In the genomic region with DNA sequence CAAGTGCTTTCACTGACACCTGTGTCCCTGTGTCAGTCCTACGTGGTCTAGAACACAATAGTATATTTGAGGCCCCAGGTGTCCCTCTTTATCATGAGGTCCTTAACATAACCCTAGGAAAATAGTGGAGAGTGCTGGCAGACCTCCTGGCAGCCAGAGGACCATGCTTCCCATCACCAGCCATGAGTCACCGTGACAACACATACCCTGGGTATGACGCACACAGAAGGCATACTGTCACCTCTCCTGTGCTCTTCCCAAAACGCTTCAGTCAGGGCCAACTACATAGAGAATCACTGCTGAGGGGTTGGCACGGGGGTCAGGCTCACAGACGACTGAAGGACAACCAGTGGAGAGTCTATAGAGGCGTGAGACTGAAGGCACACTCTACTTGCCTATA, we compare ENCODE assay signal across 28 mouse cellular contexts. TPM values are rescaled to one million over a fixed set of nuclear protein-coding genes. Genes with fewer than 3 reads are reported as not detected.
DNase-seq lines count a peak whose midpoint lies in the region; ATAC-seq and TF ChIP-seq lines count a peak whose summit lies in the region.
"Had no signal": no experiment of that assay in that cellular context is flagged by ENCODE, and none has a peak within 500 bp of the region (broad histone marks: within the 10 kb centered on the region; RNA-seq: fewer than 3 reads in every experiment).

No protein-coding gene starts in this region.

- no peaks in the 10 kb centered on the region; the same call in 1 of the 2 replicates for H3K4me1 ChIP-seq in forebrain, embryonic 14.5 days (ENCODE audit: control insufficient read depth, insufficient read depth, low read length)

- no peak overlapping the region for H3K9ac ChIP-seq in forebrain, embryonic 14.5 days (ENCODE audit: low read length)
- H3K9ac ChIP-seq: embryonic facial prominence, embryonic 15.5 days; heart, embryonic 12.5 days; hindbrain, embryonic 15.5 days had no signal

- H3K79me2 ChIP-seq in C2C12 (ENCODE audit: control insufficient read depth, insufficient read depth): no peaks in the 10 kb centered on the region

- H3K27me3 ChIP-seq in C2C12 (ENCODE audit: control insufficient read depth, insufficient read depth, insufficient read length): no peaks in the 10 kb centered on the region
- no peaks in the 10 kb centered on the region for H3K27me3 ChIP-seq in forebrain, embryonic 14.5 days (replicated peaks; ENCODE audit: control insufficient read depth, insufficient read depth, low read length)
- H3K27me3 ChIP-seq: embryonic facial prominence, embryonic 15.5 days; heart, embryonic 12.5 days had no signal

- no peaks in the 10 kb centered on the region for H3K9me3 ChIP-seq in forebrain, embryonic 14.5 days (replicated peaks; ENCODE audit: control insufficient read depth, low read length)
- H3K9me3 ChIP-seq: embryonic facial prominence, embryonic 15.5 days; heart, embryonic 12.5 days; hindbrain, embryonic 15.5 days had no signal

- H3K79me3 ChIP-seq in C2C12 (ENCODE audit: low read depth): no peaks in the 10 kb centered on the region

- peak; percentile 74 to 81 for DNase-seq in adrenal gland, adult (ENCODE audit: inconsistent age in 2 of 2, low spot score in 1 of 2)
- DNase-seq in adrenal gland, postnatal 4 days (ENCODE audit: low spot score in 2 of 2): no peak
- DNase-seq in adrenal gland, adult 8-10 months: peak; percentile 34
- DNase-seq in adrenal gland, postnatal 36 days: peak; percentile 67 to 69
- no peak for DNase-seq in forebrain, embryonic 14.5 days (ENCODE audit: low spot score)
- DNase-seq in frontal cortex, postnatal 25 days (ENCODE audit: low spot score in 2 of 2): no peak
- DNase-seq in right cerebral cortex, postnatal 10 days (ENCODE audit: low spot score in 2 of 2): no peak
- DNase-seq: cerebellum, adult 11 months; cerebellum, adult 8-10 months; cerebellum, postnatal 14 days; embryo, embryonic 11 days; gastrocnemius, postnatal 14 days; heart, adult 2 months; heart, postnatal 36 days had no signal

- no peak overlapping the region for H3K4me2 ChIP-seq in forebrain, embryonic 14.5 days (ENCODE audit: low read length)
- H3K4me2 ChIP-seq: embryonic facial prominence, embryonic 15.5 days; heart, embryonic 12.5 days; hindbrain, embryonic 15.5 days had no signal

- no peak for TF ChIP-seq CTCF in C2C12 (IDR thresholded peaks at IDR 0.05; ENCODE audit: control insufficient read depth, insufficient read depth, insufficient read length)

- no peak overlapping the region for H3K4me3 ChIP-seq in C2C12 (ENCODE audit: insufficient read depth, poor library complexity, severe bottlenecking)
- H3K4me3 ChIP-seq in forebrain, embryonic 14.5 days (ENCODE audit: low read depth, low read length): no peak overlapping the region
- H3K4me3 ChIP-seq: embryonic facial prominence, embryonic 15.5 days; heart, adult 2 months; heart, embryonic 12.5 days; hindbrain, embryonic 15.5 days had no signal

- H3ac ChIP-seq in C2C12 (ENCODE audit: control insufficient read depth, insufficient read length, low read depth): no peak overlapping the region

- ATAC-seq in forebrain, embryonic 14.5 days: no peak
- ATAC-seq: forebrain, embryonic 16.5 days; intestine, embryonic 16.5 days had no signal

- no peak overlapping the region for H3K27ac ChIP-seq in forebrain, embryonic 14.5 days (ENCODE audit: low read depth, low read length)
- H3K27ac ChIP-seq: embryonic facial prominence, embryonic 15.5 days; heart, adult 2 months; hindbrain, embryonic 15.5 days had no signal

- 88% methylated on average over 7 of the region's 7 CpGs for WGBS in forebrain, embryonic 14.5 days

- no peaks in the 10 kb centered on the region for H3K36me3 ChIP-seq in C2C12 (ENCODE audit: control insufficient read depth, insufficient read depth)
- H3K36me3 ChIP-seq in forebrain, embryonic 14.5 days (ENCODE audit: control insufficient read depth, insufficient read depth, low read length): no peaks in the 10 kb centered on the region
- H3K36me3 ChIP-seq: embryonic facial prominence, embryonic 15.5 days; heart, embryonic 12.5 days; hindbrain, embryonic 15.5 days had no signal

TF ChIP-seq in C2C12, 6 proteins besides CTCF, POLR2A, EP300 and RAD21:
- peak; percentile 40 for TF ChIP-seq MAX (IDR thresholded peaks at IDR 0.05)
- no peak for TF ChIP-seq MYOG (IDR thresholded peaks at IDR 0.05; ENCODE audit: control insufficient read depth, extremely low read depth, insufficient read length)
- TF ChIP-seq FOSL1 (IDR thresholded peaks at IDR 0.05; ENCODE audit: insufficient read depth, low read length, poor library complexity, severe bottlenecking): peak; percentile 35
- TF ChIP-seq USF1 (IDR thresholded peaks at IDR 0.05; ENCODE audit: low read depth): no peak
- TF ChIP-seq MYOD1 (IDR thresholded peaks at IDR 0.05; ENCODE audit: control insufficient read depth, insufficient read length, low read depth): peak; percentile 7
- no peak for TF ChIP-seq CEBPB (IDR thresholded peaks at IDR 0.05; ENCODE audit: low read depth)

RNA-seq across cellular contexts. Expression of gene Ecsit, which starts 4.7 kb away (rescaled TPM):
- 10 to 100 TPM; 37.4 to 39.2 TPM for total RNA-seq in adrenal gland, postnatal 4 days (2021)
- polyA plus RNA-seq in C2C12 (2012; fragmentation: generic; extraction: Trizol): 32.6 TPM
- 10 to 100 TPM; 41.2 to 50.4 (median 48.9) TPM for total RNA-seq in adrenal gland, adult 8-10 months (2022)
- total RNA-seq in adrenal gland, postnatal 36 days (2021): 10 to 100 TPM; 51.6 to 63.7 TPM
- 47.2 and 56.2 TPM in 2 replicates for polyA plus RNA-seq in forebrain, embryonic 14.5 days (2014; fragmentation: Nextera tagmentation; extraction: Ambion mirVana)

RNA-seq across cellular contexts. Expression of gene Cnn1, which starts 9.0 kb away (rescaled TPM):
- total RNA-seq in adrenal gland, postnatal 4 days (2021): 1 to 10 TPM in 1 of 2 experiments, under 1 TPM in 1; 0.81 to 1.6 TPM
- polyA plus RNA-seq in C2C12 (2012; fragmentation: generic; extraction: Trizol): 52.4 TPM
- total RNA-seq in adrenal gland, adult 8-10 months (2022): 1 to 10 TPM in 3 of 4 experiments, under 1 TPM in 1; 0.89 to 2.8 (median 1.2) TPM
- total RNA-seq in adrenal gland, postnatal 36 days (2021): 1 to 10 TPM; 1.5 TPM
- 0.19 and 0.72 TPM in 2 replicates for polyA plus RNA-seq in forebrain, embryonic 14.5 days (2014; fragmentation: Nextera tagmentation; extraction: Ambion mirVana)
- total RNA-seq: common myeloid progenitor, adult 5-6 weeks had no signal

RNA-seq across cellular contexts. Expression of gene Zfp653, which starts 18.8 kb away (rescaled TPM):
- 10 to 100 TPM; 14.5 to 16.5 TPM for total RNA-seq in adrenal gland, postnatal 4 days (2021)
- polyA plus RNA-seq in C2C12 (2012; fragmentation: generic; extraction: Trizol): 8.0 TPM
- total RNA-seq in adrenal gland, adult 8-10 months (2022): 10 to 100 TPM in 3 of 4 experiments, 1 to 10 TPM in 1; 6.9 to 15.6 (median 12.3) TPM
- 10 to 100 TPM; 10.2 to 10.3 TPM for total RNA-seq in adrenal gland, postnatal 36 days (2021)
- polyA plus RNA-seq in forebrain, embryonic 14.5 days (2014; fragmentation: Nextera tagmentation; extraction: Ambion mirVana): 11.3 and 13.4 TPM in 2 replicates

RNA-seq across cellular contexts. Expression of gene Gm49318, which starts 18.9 kb away (rescaled TPM):
- total RNA-seq in adrenal gland, postnatal 4 days (2021): not detected
- polyA plus RNA-seq in C2C12 (2012; fragmentation: generic; extraction: Trizol): not detected
- total RNA-seq in adrenal gland, adult 8-10 months (2022): under 1 TPM in 1 of 4 experiments, not detected in 3; 0.73 TPM
- under 1 TPM in 1 of 2 experiments, not detected in 1; 0.56 TPM for total RNA-seq in adrenal gland, postnatal 36 days (2021)
- not detected in 2 replicates for polyA plus RNA-seq in forebrain, embryonic 14.5 days (2014; fragmentation: Nextera tagmentation; extraction: Ambion mirVana)
- total RNA-seq: common myeloid progenitor, adult 5-6 weeks; ES-E14; gastrocnemius, adult 18-20 months; gastrocnemius, postnatal 14 days; heart, postnatal 36 days had no signal
- polyA plus RNA-seq: brain, embryonic 14.5 days; embryonic facial prominence, embryonic 11.5 days; embryonic facial prominence, embryonic 15.5 days; forebrain, embryonic 11.5 days; forebrain, embryonic 16.5 days; gonadal fat pad, adult 2 months; heart, adult 2 months; heart, embryonic 12.5 days; heart, embryonic 16.5 days; hindbrain, embryonic 15.5 days; intestine, embryonic 16.5 days had no signal

RNA-seq across cellular contexts. Expression of gene Elof1, which starts 27.0 kb away (rescaled TPM):
- total RNA-seq in adrenal gland, postnatal 4 days (2021): 10 to 100 TPM; 74.2 to 78.4 TPM
- polyA plus RNA-seq in C2C12 (2012; fragmentation: generic; extraction: Trizol): 183 TPM
- total RNA-seq in adrenal gland, adult 8-10 months (2022): 10 to 100 TPM; 71.9 to 83.9 (median 78.6) TPM
- 10 to 100 TPM; 73.7 to 78.1 TPM for total RNA-seq in adrenal gland, postnatal 36 days (2021)
- 213 and 240 TPM in 2 replicates for polyA plus RNA-seq in forebrain, embryonic 14.5 days (2014; fragmentation: Nextera tagmentation; extraction: Ambion mirVana)

Comparison
In these comparisons a context has a peak if more than half of its experiments do, and no peak if none do; other contexts are left out.
1. DNase-seq: peak in adrenal gland, adult (2 of 2), adrenal gland, adult 8-10 months (single experiment) and adrenal gland, postnatal 36 days (2 of 2); none in adrenal gland, postnatal 4 days (0 of 2), forebrain, embryonic 14.5 days (single experiment), frontal cortex, postnatal 25 days (0 of 2) and right cerebral cortex, postnatal 10 days (0 of 2).